Mouse (Mus musculus) MEL (cell line): ENCODE data around the gene Psmd9.

Source experiments
- CHD1 ChIP-seq: IDR thresholded peaks from 2 replicates; pipeline ENCODE4 v1.6.1; 2012; ENCODE audit warnings: low read depth, mild to moderate bottlenecking, inconsistent platforms, low read length, improper control_type of control experiment
- ELF1 ChIP-seq: IDR thresholded peaks from 2 replicates; pipeline ENCODE4 v1.6.1; 2014; ENCODE audit warnings: low read depth, mild to moderate bottlenecking, inconsistent platforms, low read length, improper control_type of control experiment, moderate library complexity
- ETS1 ChIP-seq: IDR thresholded peaks from 2 replicates; pipeline ENCODE4 v1.6.1; 2012; ENCODE audit warnings: low read depth, mild to moderate bottlenecking, inconsistent platforms, low read length, improper control_type of control experiment, moderate library complexity
- MAFK ChIP-seq: IDR thresholded peaks from 2 replicates; pipeline ENCODE4 v1.6.1; 2011; ENCODE audit warnings: low read depth, mild to moderate bottlenecking, low read length, improper control_type of control experiment, borderline replicate concordance
- MAX ChIP-seq: IDR thresholded peaks from 2 replicates; pipeline ENCODE4 v1.6.1; 2011; ENCODE audit warnings: low read length, improper control_type of control experiment
- MAZ ChIP-seq: IDR thresholded peaks from 2 replicates; pipeline ENCODE4 v1.6.1; 2012; ENCODE audit warnings: low read depth, mild to moderate bottlenecking, inconsistent platforms, low read length, improper control_type of control experiment
- SIN3A ChIP-seq: IDR thresholded peaks from 2 replicates; pipeline ENCODE4 v1.6.1; 2012; ENCODE audit warnings: low read length, improper control_type of control experiment, inconsistent platforms
- TCF12 ChIP-seq: IDR thresholded peaks from 2 replicates; pipeline ENCODE4 v1.6.1; 2014; ENCODE audit warnings: low read depth, mild to moderate bottlenecking, inconsistent platforms, low read length, improper control_type of control experiment, moderate library complexity
- USF1 ChIP-seq: IDR thresholded peaks from 2 replicates; pipeline ENCODE4 v1.6.1; 2014; ENCODE audit warnings: low read depth, mild to moderate bottlenecking, inconsistent platforms, low read length, improper control_type of control experiment, moderate library complexity

- TF ChIP-seq TCF12 (no peak), ETS1 (no peak), SIN3A (no peak), MAZ (no peak), MAX (no peak), MAFK (no peak), ELF1 (no peak), USF1 (no peak), CHD1 (no peak)
These were observed 125.4 kb downstream of the Psmd9 start for GRCm38 (mm10) chr5:123294653-123295052.
